Mouse (Mus musculus) yolk sac, embryonic 10.5 days (tissue): ENCODE measurements around the gene Hnrnpll.
"Not testable (repeated sequence)": the region's sequence is repeated elsewhere in the genome, so short reads cannot be mapped to it uniquely, and the experiment has no call there.

ENCODE experiments used
- DNase-seq: peaks from one replicate; pipeline ENCODE4 v3.0.0-alpha.2; 2017; ENCODE audit warnings: low spot score

The Hnrnpll gene

DNA sequence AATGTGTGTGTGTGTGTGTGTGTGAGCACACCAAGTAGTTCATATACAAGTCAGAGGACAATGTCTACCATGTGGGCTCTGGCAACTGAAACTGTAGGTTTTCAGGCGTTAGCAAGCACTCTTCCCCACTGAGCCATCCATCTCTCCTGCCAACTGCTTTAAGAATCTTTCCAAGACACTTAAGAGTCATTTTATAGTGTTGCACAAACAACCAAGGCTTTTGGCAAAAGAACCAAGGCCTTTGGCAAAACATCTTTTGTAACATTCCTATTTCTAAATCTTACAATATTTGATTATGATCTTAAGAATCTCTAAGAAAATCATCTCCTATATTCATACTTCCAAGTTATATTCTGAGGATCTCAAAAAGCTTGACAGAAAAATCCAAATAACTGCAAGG is 2.4 kb downstream of the Hnrnpll start:
- no peak for DNase-seq

DNA sequence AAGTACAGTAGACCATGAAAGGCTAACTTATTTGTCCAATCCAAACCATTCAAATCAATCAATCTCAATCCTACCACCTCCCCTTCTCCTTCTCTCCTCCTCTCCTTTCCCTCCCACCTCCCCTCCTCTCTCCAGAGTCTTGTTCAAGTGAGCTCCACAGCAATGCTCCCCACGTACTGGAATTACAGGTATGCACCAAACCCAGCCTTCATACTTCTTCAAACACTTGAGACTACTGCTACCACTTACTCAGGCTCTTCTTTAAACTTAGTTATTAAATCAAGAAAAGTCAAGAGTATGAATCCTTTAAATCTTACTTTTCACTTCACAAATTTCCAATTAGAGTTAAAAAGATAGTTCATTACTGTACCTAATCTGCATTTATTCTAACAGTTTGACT is 3.6 kb downstream of the Hnrnpll start:
- DNase-seq, result no peak

DNA sequence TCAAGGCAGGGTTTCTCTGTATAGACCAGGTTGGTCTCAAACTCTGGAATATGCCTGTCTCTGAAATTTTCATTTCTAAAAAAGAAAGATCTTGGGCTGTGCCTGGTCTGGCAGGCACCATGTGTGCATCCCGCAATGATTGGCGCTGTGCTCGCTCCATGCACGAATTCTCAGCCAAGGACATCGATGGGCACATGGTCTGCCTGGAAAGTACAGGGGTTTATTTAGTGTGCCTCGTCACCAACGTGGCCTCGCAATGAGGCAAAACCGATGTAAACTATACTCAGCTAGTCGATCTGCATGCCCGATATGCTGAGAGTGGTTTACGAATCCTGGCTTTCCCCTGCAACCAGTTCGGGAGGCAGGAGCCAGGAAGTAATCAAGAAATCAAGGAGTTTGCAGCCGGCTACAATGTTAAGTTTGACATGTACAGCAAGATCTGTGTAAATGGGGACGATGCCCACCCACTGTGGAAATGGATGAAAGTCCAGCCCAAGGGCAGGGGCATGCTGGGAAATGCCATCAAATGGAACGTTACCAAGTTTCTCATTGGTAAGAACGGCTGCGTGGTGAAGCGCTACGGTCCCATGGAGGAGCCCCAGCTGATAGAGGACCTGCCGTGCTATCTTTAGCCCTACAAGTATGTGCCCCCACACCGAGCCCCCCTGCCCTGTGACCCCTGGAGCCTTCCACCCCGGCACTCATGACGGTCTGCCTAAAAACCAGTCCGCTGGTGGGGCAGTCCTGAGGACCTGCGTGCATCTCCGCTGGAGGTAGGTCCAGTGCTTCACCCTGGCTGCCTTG is 8.0 kb downstream of the Hnrnpll start:
- DNase-seq, result no peak

DNA sequence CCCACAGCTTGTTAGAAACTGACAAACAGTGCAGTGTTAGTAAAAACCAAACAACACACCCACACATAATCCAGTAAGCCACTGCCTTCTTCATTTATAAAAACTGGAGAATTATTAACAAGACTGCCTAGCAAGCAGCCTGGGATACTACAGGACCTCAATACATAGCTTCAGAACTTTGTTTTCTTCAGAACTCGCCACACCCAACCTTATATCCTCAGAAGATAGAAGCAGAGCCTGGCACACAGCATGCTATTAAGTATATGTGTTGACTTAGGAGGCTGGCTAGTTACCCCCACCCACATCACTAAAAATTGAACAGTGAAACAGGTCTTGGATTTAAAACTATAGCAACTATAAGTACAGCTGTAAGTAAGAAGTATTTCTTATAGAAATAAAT is 10.5 kb downstream of the Hnrnpll start:
- no peak for DNase-seq

DNA sequence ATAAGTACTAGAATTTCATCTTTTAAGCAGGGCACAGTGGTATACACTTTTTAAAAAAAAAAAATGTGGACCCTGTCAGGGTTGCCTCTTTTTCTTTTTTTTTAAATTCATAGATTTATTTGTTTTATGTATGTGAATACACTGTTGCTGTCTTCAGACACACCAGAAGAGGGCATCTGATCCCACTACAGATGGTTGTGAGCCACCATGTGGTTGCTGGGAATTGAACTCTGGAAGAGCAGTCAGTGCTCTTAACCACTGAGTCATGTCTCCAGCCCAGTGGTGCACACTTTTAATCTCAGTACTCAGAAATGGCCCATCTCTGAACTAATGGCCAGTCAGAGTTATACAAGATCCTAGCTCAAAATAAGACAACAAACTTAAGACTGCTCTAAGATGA is 12.8 kb downstream of the Hnrnpll start:
- DNase-seq, result not testable (repeated sequence)

DNA sequence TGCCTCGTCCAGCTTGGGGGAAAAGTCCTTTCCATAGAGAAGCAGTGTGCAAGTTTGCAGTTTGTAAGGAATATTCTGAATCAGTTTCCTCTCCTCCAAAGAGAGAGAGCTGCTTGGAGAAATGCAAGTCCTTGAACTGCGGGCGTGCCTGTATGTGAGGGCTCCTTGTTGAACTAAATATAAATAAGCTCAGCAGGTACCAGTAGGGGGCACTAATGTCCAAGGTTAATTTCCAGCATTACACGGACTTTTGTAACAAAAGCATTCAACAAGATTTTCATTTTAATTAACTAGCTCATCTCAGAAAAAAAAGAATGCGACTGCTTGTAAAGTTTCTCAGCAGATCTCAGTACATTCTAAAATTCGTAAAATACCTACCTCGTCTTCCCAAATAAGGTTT is 13.9 kb downstream of the Hnrnpll start:
- no peak for DNase-seq

DNA sequence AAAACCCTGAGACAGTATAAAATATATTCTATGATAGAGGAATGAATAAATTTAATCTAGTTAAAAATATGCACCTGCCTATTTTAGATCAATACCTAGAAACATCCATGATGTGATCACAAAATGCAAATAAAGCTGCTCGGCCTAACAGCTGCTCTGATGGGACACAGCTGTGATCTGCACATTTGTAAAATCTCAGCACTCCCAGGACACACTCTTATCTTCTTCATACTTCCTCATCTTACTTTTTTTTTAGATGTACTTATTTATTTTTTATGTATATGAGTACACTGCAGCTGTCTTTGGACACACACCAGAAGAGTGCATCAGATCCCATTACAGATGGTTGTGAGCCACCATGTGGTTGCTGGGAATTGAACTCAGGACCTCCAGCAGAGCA is 20.4 kb downstream of the Hnrnpll start:
- DNase-seq, result no peak

DNA sequence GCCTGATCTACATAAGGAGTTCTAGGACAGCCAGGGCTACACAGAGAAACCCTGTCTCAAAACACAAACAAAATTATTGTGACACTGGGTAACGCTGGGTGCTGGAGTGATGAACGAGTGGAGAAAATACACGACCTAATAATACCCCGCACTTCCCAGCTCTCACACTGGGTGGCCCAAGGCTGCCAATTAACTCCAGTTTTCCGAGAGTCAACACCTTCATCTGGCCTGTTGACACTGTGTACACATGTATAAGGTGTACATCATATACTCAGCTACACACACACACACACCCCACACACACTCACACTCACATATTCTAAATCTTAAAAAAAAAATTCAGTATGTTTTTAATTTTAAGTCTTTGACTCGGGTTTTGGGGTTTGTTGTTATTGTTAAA is 33.5 kb downstream of the Hnrnpll start:
- no peak for DNase-seq

DNA sequence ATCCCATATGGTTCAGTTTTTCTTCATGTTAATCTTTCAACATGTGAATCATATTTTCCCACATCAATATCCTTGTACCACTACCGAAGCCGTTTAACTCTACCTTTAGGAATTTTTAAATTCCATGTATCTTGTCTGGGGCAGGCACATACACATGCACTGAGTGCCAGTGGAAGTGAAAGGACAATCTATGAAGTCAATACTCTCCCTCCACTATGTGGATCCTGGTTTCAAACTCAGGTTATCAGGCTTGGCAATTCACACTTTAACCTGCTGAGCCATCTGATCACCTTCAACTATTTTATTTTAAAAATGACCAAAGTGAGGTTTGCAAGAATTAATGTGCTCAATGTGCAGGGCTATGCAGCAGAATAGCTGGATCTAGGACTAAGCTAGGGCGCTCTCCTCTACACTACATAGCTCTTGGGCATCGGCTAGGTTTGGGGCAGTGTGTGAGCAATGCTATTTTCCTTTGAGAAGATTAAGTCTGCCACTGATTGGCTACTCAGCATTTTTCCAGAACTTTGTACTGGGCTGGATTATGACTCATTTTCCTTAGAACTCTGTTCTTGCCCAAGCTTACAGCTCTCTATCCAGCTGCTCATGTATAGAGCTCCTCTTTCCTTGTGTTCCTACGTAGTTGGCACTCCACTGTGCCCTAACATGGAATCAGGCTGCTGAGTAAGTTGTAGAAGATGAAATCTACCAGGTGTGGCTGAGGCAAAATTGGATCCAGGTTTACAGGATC is 35.8 kb downstream of the Hnrnpll start:
- DNase-seq, result no peak

DNA sequence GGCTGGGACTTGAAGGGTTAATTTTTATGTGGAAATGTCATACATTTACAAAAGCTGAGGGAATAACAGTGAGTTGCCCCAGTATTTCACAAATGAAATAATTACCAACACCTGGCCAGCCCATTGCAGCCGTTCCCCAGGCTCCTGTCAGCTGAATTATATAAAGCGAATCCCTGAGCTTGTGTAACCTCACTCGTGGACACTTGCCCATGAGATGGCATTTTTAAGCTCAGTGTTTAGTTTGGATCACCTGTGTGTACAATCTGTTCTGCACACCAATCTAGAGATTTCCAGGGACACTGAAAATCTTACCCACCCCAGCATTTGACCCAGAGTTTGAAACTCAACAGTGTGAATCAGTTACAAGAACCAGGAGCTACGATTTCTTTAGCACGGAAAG is 40.0 kb downstream of the Hnrnpll start:
- no peak for DNase-seq

DNA sequence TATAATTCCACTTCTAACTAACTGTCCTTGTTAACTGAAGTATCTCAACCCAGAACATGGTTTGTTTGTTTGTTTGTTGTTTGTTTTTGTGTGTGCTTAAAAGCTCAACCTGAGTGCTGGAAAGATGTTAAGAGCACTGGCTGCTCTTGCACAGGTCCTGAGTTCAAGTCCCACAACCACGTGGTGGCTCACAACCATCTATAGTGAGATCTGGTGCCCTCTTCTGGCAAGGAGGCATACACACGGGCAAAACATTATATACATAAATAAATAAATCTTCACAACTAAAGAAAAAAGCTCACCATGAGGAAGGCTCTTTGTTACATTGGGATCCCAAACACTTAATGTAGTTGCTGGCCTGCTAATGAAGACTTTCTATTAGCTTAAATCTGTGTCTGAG is 41.6 kb downstream of the Hnrnpll start:
- no peak for DNase-seq

DNA sequence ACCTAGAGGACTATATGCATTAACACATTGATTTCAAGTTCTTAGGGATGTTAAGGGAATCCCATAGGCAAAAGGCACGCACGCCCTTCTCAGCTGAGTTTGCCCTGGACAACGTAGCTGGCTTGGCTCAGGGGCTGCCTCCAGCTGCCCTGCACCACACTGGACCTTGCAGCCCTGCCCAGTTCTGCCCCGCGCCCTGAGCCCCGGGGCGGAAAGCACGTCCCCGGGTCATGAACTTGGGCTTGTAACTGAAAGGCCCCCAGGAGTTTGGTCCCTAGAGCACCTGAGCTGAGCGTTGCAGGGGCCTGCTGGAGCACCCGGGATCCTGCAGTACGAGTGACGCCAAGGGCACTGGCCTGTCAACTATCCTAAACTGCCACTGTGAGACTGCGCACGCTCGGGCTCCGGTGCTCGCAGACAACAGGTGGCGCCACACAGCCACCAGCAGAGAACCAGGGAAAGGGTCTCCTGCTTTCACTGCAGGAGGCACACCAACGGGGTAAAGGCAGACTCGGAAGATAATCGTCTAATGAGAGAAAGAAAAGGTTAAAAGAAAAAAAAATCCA is 43.1 kb downstream of the Hnrnpll start:
- peak; percentile 28 for DNase-seq

DNA sequence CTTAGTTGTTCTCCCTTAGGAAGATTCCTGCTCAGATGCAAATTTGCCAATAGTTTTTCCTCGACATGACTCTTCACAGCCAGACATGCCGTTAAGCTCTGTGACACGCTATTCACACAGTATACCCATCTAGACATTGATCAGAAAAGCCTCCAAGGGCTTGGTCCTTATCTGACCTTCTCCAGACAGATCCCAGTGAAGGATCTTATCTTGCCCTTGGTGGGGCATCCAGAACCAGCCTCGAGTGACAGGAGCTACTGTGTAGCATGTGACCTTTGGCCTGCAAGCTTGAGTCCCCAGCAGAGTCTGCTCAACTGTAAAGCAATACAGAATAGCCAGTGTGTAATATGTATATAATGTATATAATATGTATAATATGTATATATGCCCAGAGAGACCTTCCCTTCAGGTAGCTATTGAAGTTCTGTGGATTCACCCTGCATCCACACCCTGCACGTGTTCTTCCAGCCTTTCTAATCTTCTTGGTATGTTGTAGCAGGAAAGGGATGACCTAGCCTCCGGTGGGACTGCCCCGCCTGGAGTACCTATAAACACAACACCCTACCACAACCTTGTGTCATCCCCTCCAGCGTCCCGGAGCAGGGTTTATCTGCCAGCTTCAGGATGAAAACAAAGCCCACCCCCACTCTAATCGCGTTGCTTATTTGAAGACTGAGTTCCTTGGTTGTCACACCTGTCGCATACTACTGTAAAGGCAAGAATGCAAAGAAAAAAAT is 43.7 kb downstream of the Hnrnpll start:
- DNase-seq, result no peak

DNA sequence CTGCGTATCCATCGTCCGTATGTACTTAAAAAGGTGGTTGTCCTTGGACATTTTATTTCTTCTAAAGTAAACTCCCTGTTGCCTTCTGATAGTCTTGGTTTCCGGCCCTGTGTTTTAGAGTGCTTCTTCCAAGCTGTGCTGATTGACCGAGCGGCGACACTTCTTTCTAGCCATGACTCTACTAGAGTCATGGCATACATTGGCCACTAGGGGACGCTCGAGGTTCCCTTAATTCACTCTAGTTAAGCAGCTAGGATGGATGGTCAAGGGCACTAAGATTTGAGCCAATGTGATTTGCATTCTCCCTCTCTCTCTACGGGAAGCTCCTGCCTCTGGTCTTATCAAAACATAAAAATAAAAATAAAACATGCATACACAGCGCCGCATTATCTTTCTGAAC is 44.7 kb downstream of the Hnrnpll start:
- no peak for DNase-seq

DNA sequence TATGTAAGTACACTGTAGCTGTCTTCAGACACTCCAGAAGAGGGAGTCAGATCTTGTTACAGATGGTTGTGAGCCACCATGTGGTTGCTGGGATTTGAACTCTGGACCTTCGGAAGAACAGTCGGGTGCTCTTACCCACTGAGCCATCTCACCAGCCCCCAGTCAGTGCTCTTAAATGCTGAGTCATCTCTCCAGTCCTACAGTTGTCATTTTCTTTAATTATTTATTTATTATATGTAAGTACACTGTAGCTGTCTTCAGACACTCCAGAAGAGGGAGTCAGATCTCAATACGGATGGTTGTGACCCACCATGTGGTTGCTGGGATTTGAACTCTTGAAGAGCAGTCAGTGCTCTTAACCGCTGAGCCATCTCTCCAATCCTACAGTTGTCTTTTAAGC is 45.7 kb downstream of the Hnrnpll start:
- DNase-seq, result not testable (repeated sequence)

DNA sequence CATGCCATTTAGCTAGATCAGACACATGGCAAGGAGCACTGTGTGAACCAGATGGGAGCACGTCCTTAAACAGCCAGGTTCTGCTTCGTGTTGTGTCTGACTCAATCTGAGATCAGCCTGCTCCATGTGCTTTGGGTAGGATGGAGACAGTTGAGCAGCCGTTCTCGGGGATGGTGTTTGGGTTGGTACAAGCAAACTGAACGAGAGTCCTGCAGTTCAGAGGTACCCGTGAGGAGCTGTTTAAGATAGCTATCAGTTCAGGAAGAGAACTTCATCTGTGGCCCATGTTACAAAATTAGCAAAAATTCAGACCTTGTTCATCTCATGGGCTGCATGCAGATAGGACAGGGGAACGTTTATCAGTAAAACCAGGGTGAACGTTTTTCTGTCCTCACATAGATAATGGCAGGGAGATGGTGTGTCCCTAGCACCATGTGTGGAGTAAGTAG is 47.7 kb downstream of the Hnrnpll start:
- DNase-seq, result no peak

DNA sequence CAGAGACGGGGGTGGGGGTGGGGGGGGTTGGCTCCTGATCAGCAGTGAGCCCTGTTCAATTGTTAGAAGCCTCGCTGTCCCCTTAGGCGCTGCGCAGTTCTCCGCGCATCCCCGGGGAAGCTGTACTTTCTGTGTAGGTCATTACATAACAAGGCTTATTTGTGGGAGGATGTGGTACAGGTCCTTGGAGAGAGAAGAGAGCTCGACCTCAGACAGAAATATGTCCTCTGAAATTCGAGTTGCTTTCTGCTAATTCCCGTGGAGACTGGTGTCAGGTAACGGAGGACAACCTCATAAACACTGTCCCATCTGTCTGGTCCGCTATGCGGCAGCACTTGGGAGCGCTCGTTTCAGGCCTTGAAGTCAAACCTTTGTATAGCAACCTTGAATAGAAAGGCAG is 52.2 kb downstream of the Hnrnpll start:
- DNase-seq, result no peak

DNA sequence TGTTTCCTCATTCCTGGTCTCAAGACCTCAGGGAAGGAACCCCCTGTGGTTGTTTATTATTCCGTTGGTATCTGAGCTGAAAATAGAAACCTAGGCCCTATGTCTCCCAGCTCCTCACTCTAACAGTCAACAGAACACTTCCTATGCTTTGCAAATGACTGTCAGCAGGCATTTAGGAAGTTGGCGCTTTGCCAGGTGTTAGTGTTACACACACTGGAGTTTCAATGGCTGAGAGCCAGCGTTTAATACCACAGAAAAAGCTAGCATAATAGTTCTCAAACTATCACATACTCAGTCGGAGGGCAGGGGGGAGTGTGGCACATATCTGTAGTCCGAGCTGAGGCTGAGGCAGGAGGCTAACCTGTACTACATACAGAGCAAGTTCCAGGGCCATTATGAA is 53.3 kb downstream of the Hnrnpll start:
- DNase-seq, result peak; percentile 33

DNA sequence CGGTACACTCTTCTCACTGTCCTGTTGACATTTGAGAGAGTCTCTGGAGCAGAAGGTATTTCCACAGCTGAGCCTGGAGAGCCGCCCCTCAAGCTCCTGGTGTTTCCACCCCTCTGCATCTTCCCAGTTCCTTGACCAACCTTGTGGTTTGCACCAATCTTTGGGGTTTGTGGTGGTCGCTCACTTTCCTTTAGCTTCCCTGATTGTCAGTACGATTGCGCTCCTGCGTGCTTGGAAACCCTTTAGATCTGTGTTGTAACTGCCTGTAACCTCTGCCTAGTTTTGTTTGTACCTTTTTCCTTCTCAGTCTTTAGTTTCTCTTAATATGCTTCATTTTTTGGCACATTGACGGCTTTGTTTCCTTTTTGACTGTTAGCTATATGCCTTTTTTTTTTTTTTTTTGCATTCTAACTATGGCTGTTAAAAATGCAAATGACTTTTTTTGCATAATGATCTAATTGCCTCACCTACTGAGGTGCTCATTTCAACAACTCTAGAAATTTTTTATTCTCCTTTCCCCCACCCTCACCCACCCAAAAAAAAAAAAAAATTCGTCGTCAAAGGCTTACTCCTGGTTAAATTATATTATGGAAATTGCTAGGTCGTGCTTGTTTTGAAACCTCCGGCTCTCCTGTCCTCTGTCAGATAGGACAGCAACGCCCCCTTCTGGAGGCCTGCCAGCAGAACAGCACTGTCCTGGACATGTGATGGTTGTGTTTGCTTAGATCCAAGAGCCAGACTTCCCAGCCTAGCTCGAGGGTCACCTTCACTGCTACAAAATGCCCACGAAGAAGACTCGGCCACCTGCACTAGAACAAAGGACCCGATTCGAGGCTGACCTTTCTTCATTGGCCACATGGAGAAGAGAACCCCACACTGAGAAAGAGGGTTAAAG is 57.5 kb downstream of the Hnrnpll start:
- DNase-seq, result peak; percentile 40

DNA sequence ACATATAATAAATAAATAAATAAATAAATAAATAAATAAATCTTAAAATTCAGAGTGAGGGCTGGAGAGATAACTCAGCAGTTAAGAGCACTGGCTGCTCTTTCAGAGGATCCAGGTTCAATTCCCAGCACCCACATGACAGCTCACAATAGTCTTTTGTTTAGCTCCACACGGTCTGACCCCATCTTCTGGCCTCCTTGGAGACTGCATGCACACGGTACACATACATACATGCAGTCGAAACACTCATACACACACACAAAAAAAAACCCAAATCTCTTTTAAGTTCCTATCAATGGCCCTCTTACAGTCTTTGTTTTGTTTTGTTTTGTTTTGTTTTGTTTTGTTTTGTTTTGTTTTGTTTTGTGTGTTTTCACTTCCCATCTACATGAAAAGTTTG is 58.3 kb downstream of the Hnrnpll start:
- DNase-seq, result not testable (repeated sequence)

DNA sequence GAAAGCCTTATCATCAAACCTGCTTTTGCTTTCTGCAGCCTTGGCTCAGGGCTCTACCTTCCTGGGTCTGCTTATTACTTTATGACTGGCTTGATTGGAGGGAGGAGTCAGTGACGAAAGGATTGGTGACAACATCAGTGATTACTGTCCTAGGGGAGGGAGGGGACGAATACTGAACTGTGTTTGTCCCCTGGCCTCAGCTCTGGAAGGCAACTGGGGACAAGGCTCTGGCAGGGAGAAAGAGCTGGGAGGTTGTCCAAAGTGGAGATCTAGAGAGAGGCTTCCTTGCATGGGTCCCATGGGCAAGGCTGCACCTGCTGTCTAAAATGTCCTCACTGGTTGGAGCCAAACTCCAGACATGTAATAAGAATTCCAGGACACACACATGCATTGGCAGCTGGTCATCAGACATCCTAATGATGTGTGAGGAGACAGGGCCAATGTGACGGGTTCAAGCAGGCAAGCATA is 59.7 kb downstream of the Hnrnpll start:
- no peak for DNase-seq
